Mouse (Mus musculus): Measurements from ENCODE around the gene Sorl1. TPM values are rescaled to one million over a fixed set of nuclear protein-coding genes. Genes with fewer than 3 reads are reported as not detected.

Sorl1 gene
- polyA plus RNA-seq, 1 experiment from 2014 or later, result 2.8 TPM

DNA sequence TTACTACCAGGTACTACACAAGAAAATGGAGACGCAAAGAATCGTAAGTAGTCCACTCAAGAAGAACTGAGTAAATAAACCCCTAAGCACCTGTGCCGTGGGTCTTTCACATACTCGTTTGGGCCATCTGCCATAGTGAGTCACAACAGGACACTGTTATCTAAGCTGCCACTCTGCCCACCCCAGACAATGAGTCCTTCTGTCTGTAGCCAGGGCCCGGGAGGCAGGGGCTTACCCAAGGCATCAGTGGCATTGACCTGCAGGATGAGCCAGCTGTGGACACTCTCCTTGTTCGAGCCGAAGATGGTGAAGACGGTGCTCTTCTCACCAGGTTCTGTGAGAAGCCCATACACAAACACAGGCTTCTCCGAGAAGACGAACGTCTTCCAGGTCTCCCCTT is 77.8 kb downstream of the Sorl1 start:
- no peaks in the 10 kb centered on the region for H3K9me3 ChIP-seq (ENCODE audit: control insufficient read depth)
- no peak for TF ChIP-seq CTCF (IDR thresholded peaks at IDR 0.05; ENCODE audit: low read depth)
- ATAC-seq, result no peak
- WGBS, result 88% methylated on average over 11 of the region's 11 CpGs
- H3K4me2 ChIP-seq (replicated peaks; ENCODE audit: low read depth), result no peak overlapping the region
- H3K36me3 ChIP-seq (ENCODE audit: control insufficient read depth, insufficient read depth), result peaks cover 18% of the 10 kb centered on the region
- no peak overlapping the region for H3K4me3 ChIP-seq (ENCODE audit: low read depth, low read length)
- no peak overlapping the region for H3K27ac ChIP-seq (ENCODE audit: low read depth, low read length)
- no peak overlapping the region for H3K9ac ChIP-seq (ENCODE audit: low read depth, low read length)
- H3K27me3 ChIP-seq (replicated peaks; ENCODE audit: control insufficient read depth, insufficient read depth, low read length), result no peaks in the 10 kb centered on the region
- no peaks in the 10 kb centered on the region for H3K4me1 ChIP-seq (replicated peaks; ENCODE audit: control insufficient read depth, insufficient read depth, low read length)

GRCm38 (mm10) chr9:42044651-42045050 is 79.4 kb downstream of the Sorl1 start:
- TF ChIP-seq CTCF (IDR thresholded peaks at IDR 0.05; ENCODE audit: low read depth), result no peak
- Histone ChIP-seq H3K9ac (ENCODE audit: low read depth, low read length) (no peak overlapping the region), H3K27ac (ENCODE audit: low read depth, low read length) (no peak overlapping the region), H3K9me3 (ENCODE audit: control insufficient read depth) (no peaks in the 10 kb centered on the region), H3K4me1 (replicated peaks; ENCODE audit: control insufficient read depth, insufficient read depth, low read length) (no peaks in the 10 kb centered on the region), H3K27me3 (replicated peaks; ENCODE audit: control insufficient read depth, insufficient read depth, low read length) (no peaks in the 10 kb centered on the region), H3K36me3 (ENCODE audit: control insufficient read depth, insufficient read depth) (peaks cover 18% of the 10 kb centered on the region), H3K4me3 (ENCODE audit: low read depth, low read length) (no peak overlapping the region), H3K4me2 (replicated peaks; ENCODE audit: low read depth) (no peak overlapping the region)
- WGBS, result 92% methylated on average over 8 of the region's 8 CpGs
- no peak for ATAC-seq

DNA sequence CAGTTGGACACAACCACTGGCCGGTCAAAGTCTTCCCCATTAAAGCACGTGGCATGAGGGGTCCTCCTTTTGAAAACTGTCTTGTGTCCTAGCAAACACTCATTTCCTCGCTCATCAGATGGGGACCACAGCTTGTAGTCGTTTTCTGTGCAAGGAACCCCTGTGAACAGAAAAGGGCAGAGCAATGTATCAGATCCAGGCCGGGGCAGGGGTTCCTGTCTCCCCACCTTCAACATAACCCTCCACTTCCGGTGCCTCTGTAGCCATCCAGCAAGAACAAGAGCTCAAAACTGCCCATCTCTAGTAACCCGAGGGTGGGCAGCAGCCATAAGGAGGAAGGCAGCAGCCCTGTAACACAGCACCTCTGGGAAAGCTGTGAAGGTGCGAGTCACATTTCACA is 80.2 kb downstream of the Sorl1 start:
- peaks cover 18% of the 10 kb centered on the region for H3K36me3 ChIP-seq (ENCODE audit: control insufficient read depth, insufficient read depth)
- H3K9me3 ChIP-seq (ENCODE audit: control insufficient read depth), result no peaks in the 10 kb centered on the region
- ATAC-seq, result no peak
- H3K9ac ChIP-seq (ENCODE audit: low read depth, low read length), result no peak overlapping the region
- H3K4me3 ChIP-seq (ENCODE audit: low read depth, low read length), result no peak overlapping the region
- no peaks in the 10 kb centered on the region for H3K27me3 ChIP-seq (replicated peaks; ENCODE audit: control insufficient read depth, insufficient read depth, low read length)
- no peak for TF ChIP-seq CTCF (IDR thresholded peaks at IDR 0.05; ENCODE audit: low read depth)
- H3K4me2 ChIP-seq (replicated peaks; ENCODE audit: low read depth), result no peak overlapping the region
- no peak overlapping the region for H3K27ac ChIP-seq (ENCODE audit: low read depth, low read length)
- no peaks in the 10 kb centered on the region for H3K4me1 ChIP-seq (replicated peaks; ENCODE audit: control insufficient read depth, insufficient read depth, low read length)
- 89% methylated on average over 8 of the region's 8 CpGs for WGBS

GRCm38 (mm10) chr9:42039000-42039992 is 84.8 kb downstream of the Sorl1 start:
- no peak overlapping the region for H3K9ac ChIP-seq (ENCODE audit: low read depth, low read length)
- no peaks in the 10 kb centered on the region for H3K27me3 ChIP-seq (replicated peaks; ENCODE audit: control insufficient read depth, insufficient read depth, low read length)
- H3K9me3 ChIP-seq (ENCODE audit: control insufficient read depth), result no peaks in the 10 kb centered on the region
- peaks cover 11% of the 10 kb centered on the region for H3K36me3 ChIP-seq (ENCODE audit: control insufficient read depth, insufficient read depth)
- 78% methylated on average over 18 of the region's 18 CpGs for WGBS
- H3K27ac ChIP-seq (ENCODE audit: low read depth, low read length), result no peak overlapping the region
- no peaks in the 10 kb centered on the region for H3K4me1 ChIP-seq (replicated peaks; ENCODE audit: control insufficient read depth, insufficient read depth, low read length)
- no peak for TF ChIP-seq CTCF (IDR thresholded peaks at IDR 0.05; ENCODE audit: low read depth)
- no peak overlapping the region for H3K4me2 ChIP-seq (replicated peaks; ENCODE audit: low read depth)
- H3K4me3 ChIP-seq (ENCODE audit: low read depth, low read length), result no peak overlapping the region
- no peak for ATAC-seq

DNA sequence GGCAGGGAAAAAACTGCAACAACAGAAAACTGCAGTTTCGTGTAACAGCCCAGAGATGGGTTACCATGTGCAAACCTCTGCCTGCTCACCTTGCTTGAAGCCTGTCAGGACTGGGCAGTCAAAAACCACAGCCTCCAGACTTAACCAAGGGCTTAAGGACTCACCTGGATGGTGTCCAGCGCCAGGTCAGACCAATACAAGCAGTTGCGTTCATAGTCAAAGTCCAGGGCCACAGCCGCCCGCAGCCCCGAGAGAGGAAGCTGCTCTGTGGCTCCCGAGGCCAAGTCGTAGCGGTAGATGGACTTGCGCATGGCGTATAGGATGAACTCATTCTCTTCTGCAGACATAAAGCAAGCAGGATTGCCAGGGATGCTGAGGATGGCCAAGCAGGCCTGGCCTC is 87.2 kb downstream of the Sorl1 start:
- Histone ChIP-seq H3K4me3 (ENCODE audit: low read depth, low read length) (no peak overlapping the region), H3K27ac (ENCODE audit: low read depth, low read length) (no peak overlapping the region), H3K9me3 (ENCODE audit: control insufficient read depth) (no peaks in the 10 kb centered on the region), H3K27me3 (replicated peaks; ENCODE audit: control insufficient read depth, insufficient read depth, low read length) (no peaks in the 10 kb centered on the region), H3K4me1 (replicated peaks; ENCODE audit: control insufficient read depth, insufficient read depth, low read length) (no peaks in the 10 kb centered on the region), H3K9ac (ENCODE audit: low read depth, low read length) (no peak overlapping the region), H3K36me3 (ENCODE audit: control insufficient read depth, insufficient read depth) (no peaks in the 10 kb centered on the region; the same call in 1 of the 2 replicates), H3K4me2 (replicated peaks; ENCODE audit: low read depth) (no peak overlapping the region)
- 89% methylated on average over 11 of the region's 11 CpGs for WGBS
- TF ChIP-seq CTCF (IDR thresholded peaks at IDR 0.05; ENCODE audit: low read depth), result no peak
- no peak for ATAC-seq

DNA sequence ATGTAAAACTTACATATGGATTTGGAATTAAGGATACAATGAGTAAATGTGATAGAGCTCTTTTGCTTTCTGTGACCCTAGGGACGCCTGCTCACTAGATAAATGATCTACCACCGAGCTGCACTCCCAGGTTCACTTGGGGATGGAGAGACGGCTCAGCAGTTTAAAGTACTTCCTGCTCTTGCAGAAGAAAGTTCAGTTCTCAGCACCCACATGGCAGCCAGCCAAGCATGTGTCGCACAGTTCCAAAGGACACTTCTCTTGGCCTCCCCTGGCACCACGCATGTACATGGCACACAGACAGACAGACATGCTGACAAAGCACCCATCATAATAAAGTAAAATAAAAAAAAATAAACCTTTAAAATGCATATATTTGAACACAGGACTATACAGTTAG is 88.1 kb downstream of the Sorl1 start:
- Histone ChIP-seq H3K9me3 (ENCODE audit: control insufficient read depth) (no peaks in the 10 kb centered on the region), H3K36me3 (ENCODE audit: control insufficient read depth, insufficient read depth) (peaks cover 7% of the 10 kb centered on the region; the same call in 1 of the 2 replicates), H3K4me1 (replicated peaks; ENCODE audit: control insufficient read depth, insufficient read depth, low read length) (no peaks in the 10 kb centered on the region), H3K4me2 (replicated peaks; ENCODE audit: low read depth) (no peak overlapping the region), H3K4me3 (ENCODE audit: low read depth, low read length) (no peak overlapping the region), H3K27ac (ENCODE audit: low read depth, low read length) (no peak overlapping the region), H3K9ac (ENCODE audit: low read depth, low read length) (no peak overlapping the region), H3K27me3 (replicated peaks; ENCODE audit: control insufficient read depth, insufficient read depth, low read length) (no peaks in the 10 kb centered on the region)
- peak; percentile 79 for ATAC-seq
- no peak for TF ChIP-seq CTCF (IDR thresholded peaks at IDR 0.05; ENCODE audit: low read depth)
- WGBS, result 15% methylated on average over 5 of the region's 5 CpGs

All from intestine, postnatal 0 days (tissue).